Mouse (Mus musculus): ENCODE data around the gene Ppif. TPM values are rescaled to one million over a fixed set of nuclear protein-coding genes. Genes with fewer than 3 reads are reported as not detected.

Ppif gene
- 38.0 and 42.9 TPM in 2 replicates for polyA plus RNA-seq (2015; fragmentation: Nextera tagmentation; extraction: Ambion mirVana)

- peak; percentile 94 for ATAC-seq (ENCODE audit: low FRiP score)
- Histone ChIP-seq H3K27ac (replicated peaks) (peak within 1 kb of the TSS; percentile 75), H3K9ac (replicated peaks) (peak within 1 kb of the TSS; percentile 82), H3K4me2 (peak within 1 kb of the TSS; percentile 95), H3K36me3 (peaks cover 30% of the 10 kb centered on the region), H3K9me3 (replicated peaks) (no peaks in the 10 kb centered on the region), H3K4me3 (replicated peaks) (peak within 1 kb of the TSS; percentile 87), H3K27me3 (replicated peaks) (no peaks in the 10 kb centered on the region), H3K4me1 (peaks cover 29% of the 10 kb centered on the region)
- WGBS: 0% methylated on average over 61 of the region's 70 CpGs
Measured at GRCm38 (mm10) chr14:25693888-25694568, at the start of gene Ppif. TSS of gene Ppif (plus strand) at chr14:25694154.

- Histone ChIP-seq H3K27ac (replicated peaks) (peak overlapping the region; percentile 4; the same call in 1 of the 2 replicates), H3K4me2 (no peak overlapping the region), H3K27me3 (replicated peaks) (no peaks in the 10 kb centered on the region), H3K9ac (replicated peaks) (no peak overlapping the region), H3K4me3 (replicated peaks) (no peak overlapping the region), H3K36me3 (peaks cover 74% of the 10 kb centered on the region), H3K4me1 (peaks cover 5% of the 10 kb centered on the region; the same call in 1 of the 2 replicates), H3K9me3 (replicated peaks) (no peaks in the 10 kb centered on the region)
- WGBS: 78% methylated on average over 9 of the region's 9 CpGs
- ATAC-seq (ENCODE audit: low FRiP score): no peak
Measured at GRCm38 (mm10) chr14:25645717-25646116, 48.2 kb upstream of the Ppif start.

- H3K27me3 ChIP-seq (replicated peaks): no peaks in the 10 kb centered on the region
- H3K9me3 ChIP-seq (replicated peaks): no peaks in the 10 kb centered on the region
- H3K9ac ChIP-seq (replicated peaks): no peak overlapping the region
- no peak for ATAC-seq (ENCODE audit: low FRiP score)
- H3K36me3 ChIP-seq: peaks cover 79% of the 10 kb centered on the region
- WGBS: 78% methylated on average over 2 of the region's 2 CpGs
- 0 out of 2 replicates have a peak, but pooled peaks cover 4% of the 10 kb centered on the region for H3K4me1 ChIP-seq
- peak overlapping the region; percentile 4; the same call in 1 of the 2 replicates for H3K27ac ChIP-seq (replicated peaks)
- no peak overlapping the region for H3K4me2 ChIP-seq
- no peak overlapping the region for H3K4me3 ChIP-seq (replicated peaks)
Measured at GRCm38 (mm10) chr14:25646161-25646621, 47.8 kb upstream of the Ppif start.

- Histone ChIP-seq H3K36me3 (peaks cover 98% of the 10 kb centered on the region), H3K4me3 (replicated peaks) (no peak overlapping the region), H3K4me2 (no peak overlapping the region), H3K27me3 (replicated peaks) (no peaks in the 10 kb centered on the region), H3K9me3 (replicated peaks) (no peaks in the 10 kb centered on the region), H3K27ac (replicated peaks) (no peak overlapping the region), H3K9ac (replicated peaks) (no peak overlapping the region), H3K4me1 (0 out of 2 replicates have a peak, but pooled peaks cover 4% of the 10 kb centered on the region)
- 94% methylated on average over 4 of the region's 4 CpGs for whole genome bisulfite sequencing
- no peak for ATAC-seq (ENCODE audit: low FRiP score)
Measured at GRCm38 (mm10) chr14:25651131-25651530, 42.8 kb upstream of the Ppif start.

GRCm38 (mm10) chr14:25651905-25652304, 42.0 kb upstream of the Ppif start:
- Histone ChIP-seq H3K36me3 (peaks cover 100% of the 10 kb centered on the region), H3K4me2 (no peak overlapping the region), H3K4me3 (replicated peaks) (no peak overlapping the region), H3K9me3 (replicated peaks) (no peaks in the 10 kb centered on the region), H3K4me1 (no peaks in the 10 kb centered on the region), H3K9ac (replicated peaks) (no peak overlapping the region), H3K27me3 (replicated peaks) (no peaks in the 10 kb centered on the region), H3K27ac (replicated peaks) (no peak overlapping the region)
- ATAC-seq (ENCODE audit: low FRiP score): no peak
- WGBS: 90% methylated on average over 9 of the region's 9 CpGs

GRCm38 (mm10) chr14:25654401-25655197, 39.4 kb upstream of the Ppif start:
- Histone ChIP-seq H3K4me3 (replicated peaks) (no peak overlapping the region), H3K27ac (replicated peaks) (no peak overlapping the region), H3K27me3 (replicated peaks) (no peaks in the 10 kb centered on the region), H3K36me3 (peaks cover 100% of the 10 kb centered on the region), H3K4me2 (no peak overlapping the region), H3K4me1 (no peaks in the 10 kb centered on the region), H3K9me3 (replicated peaks) (no peaks in the 10 kb centered on the region), H3K9ac (replicated peaks) (no peak overlapping the region)
- WGBS: 93% methylated on average over 14 of the region's 14 CpGs
- no peak for ATAC-seq (ENCODE audit: low FRiP score)

GRCm38 (mm10) chr14:25660661-25661060, 33.3 kb upstream of the Ppif start:
- Histone ChIP-seq H3K4me1 (peaks cover 6% of the 10 kb centered on the region; the same call in 1 of the 2 replicates), H3K36me3 (peaks cover 92% of the 10 kb centered on the region), H3K27ac (replicated peaks) (no peak overlapping the region), H3K9me3 (replicated peaks) (no peaks in the 10 kb centered on the region), H3K4me2 (no peak overlapping the region), H3K27me3 (replicated peaks) (no peaks in the 10 kb centered on the region), H3K4me3 (replicated peaks) (no peak overlapping the region), H3K9ac (replicated peaks) (no peak overlapping the region)
- ATAC-seq (ENCODE audit: low FRiP score): no peak; the same call in 1 of the 2 replicates
- 60% methylated on average over 11 of the region's 11 CpGs for WGBS

- Histone ChIP-seq H3K9me3 (replicated peaks) (no peaks in the 10 kb centered on the region), H3K36me3 (peaks cover 91% of the 10 kb centered on the region), H3K9ac (replicated peaks) (no peak overlapping the region), H3K27me3 (replicated peaks) (no peaks in the 10 kb centered on the region), H3K27ac (replicated peaks) (no peak overlapping the region), H3K4me3 (replicated peaks) (no peak overlapping the region), H3K4me2 (no peak overlapping the region), H3K4me1 (peaks cover 6% of the 10 kb centered on the region; the same call in 1 of the 2 replicates)
- WGBS: 78% methylated on average over 17 of the region's 17 CpGs
- no peak for ATAC-seq (ENCODE audit: low FRiP score)
Measured at GRCm38 (mm10) chr14:25661185-25661920, 32.6 kb upstream of the Ppif start.

GRCm38 (mm10) chr14:25663649-25664309, 30.2 kb upstream of the Ppif start:
- Histone ChIP-seq H3K4me1 (peaks cover 6% of the 10 kb centered on the region; the same call in 1 of the 2 replicates), H3K4me2 (no peak overlapping the region), H3K9me3 (replicated peaks) (no peaks in the 10 kb centered on the region), H3K27me3 (replicated peaks) (no peaks in the 10 kb centered on the region), H3K9ac (replicated peaks) (no peak overlapping the region), H3K27ac (replicated peaks) (peak overlapping the region; percentile 46), H3K4me3 (replicated peaks) (no peak overlapping the region), H3K36me3 (peaks cover 70% of the 10 kb centered on the region)
- WGBS: 86% methylated on average over 7 of the region's 7 CpGs
- no peak for ATAC-seq (ENCODE audit: low FRiP score)

- Histone ChIP-seq H3K4me3 (replicated peaks) (no peak overlapping the region), H3K36me3 (peaks cover 64% of the 10 kb centered on the region), H3K4me2 (no peak overlapping the region), H3K4me1 (peaks cover 6% of the 10 kb centered on the region; the same call in 1 of the 2 replicates), H3K27me3 (replicated peaks) (no peaks in the 10 kb centered on the region), H3K9me3 (replicated peaks) (no peaks in the 10 kb centered on the region), H3K27ac (replicated peaks) (peak overlapping the region; percentile 46), H3K9ac (replicated peaks) (no peak overlapping the region)
- ATAC-seq (ENCODE audit: low FRiP score): no peak
- WGBS: 53% methylated on average over 7 of the region's 7 CpGs
Measured at GRCm38 (mm10) chr14:25664310-25664695, 29.7 kb upstream of the Ppif start.

Data from neural tube, embryonic 15.5 days (tissue).